Mouse (Mus musculus) cerebellum, postnatal 36 days (tissue): ENCODE data around the gene BC030500.

Source experiments
- DNase-seq, 2 experiments: peaks; one replicate each; pipeline ENCODE4 v3.0.0; 2021 to 2022; ENCODE audit warnings: mixed read lengths in 2 of 2

Gene BC030500

GRCm38 (mm10) chr8:58911677-58912076 lies at the start of gene BC030500:
TSS of gene BC030500 (plus strand) at chr8:58911755.
- no peak for DNase-seq

GRCm38 (mm10) chr8:58886405-58886804 lies 25.1 kb upstream of the BC030500 start:
- DNase-seq, result peak in 1 of 2 experiments; percentile 12

- DNase-seq, result peak; percentile 4 to 35
Measured at GRCm38 (mm10) chr8:58890591-58890990, 21.0 kb upstream of the BC030500 start.

GRCm38 (mm10) chr8:58895960-58896359 lies 15.6 kb upstream of the BC030500 start:
- DNase-seq, result no peak

- DNase-seq, result no peak
Measured at GRCm38 (mm10) chr8:58904465-58904864, 7.1 kb upstream of the BC030500 start.

GRCm38 (mm10) chr8:58912196-58912839 lies 763 bp downstream of the BC030500 start, which contains the start of gene Galntl6:
TSS of gene Galntl6 (minus strand) at chr8:58912640.
- DNase-seq, result peak; percentile 29 to 46

- peak in 1 of 2 experiments; percentile 24 for DNase-seq
Measured at GRCm38 (mm10) chr8:58912840-58913639, 1.5 kb downstream of the BC030500 start.

GRCm38 (mm10) chr8:58913640-58913968 lies 2.0 kb downstream of the BC030500 start:
- DNase-seq, result no peak

- DNase-seq, result no peak
Measured at GRCm38 (mm10) chr8:58915142-58915541, 3.6 kb downstream of the BC030500 start.

- no peak for DNase-seq
Measured at GRCm38 (mm10) chr8:58931066-58931465, 19.5 kb downstream of the BC030500 start.

GRCm38 (mm10) chr8:58943773-58944172 lies 32.2 kb downstream of the BC030500 start:
- DNase-seq, result no peak

GRCm38 (mm10) chr8:58957195-58957739 lies 45.7 kb downstream of the BC030500 start:
- DNase-seq, result no peak
